Comparison of ENCODE assay signal across 9 mouse cellular contexts in genomic region chr12:74516527-74516926, GRCm38 (mm10).
A peak's percentile ranks its signal among the peaks of the same experiment; 100 is the strongest.
DNase-seq lines count a peak whose midpoint lies in the region; ATAC-seq and TF ChIP-seq lines count a peak whose summit lies in the region.
"Had no signal": no experiment of that assay in that cellular context is flagged by ENCODE, and none has a peak within 500 bp of the region (broad histone marks: within the 10 kb centered on the region; RNA-seq: fewer than 3 reads in every experiment).

No protein-coding gene starts in this region.

- no peak for TF ChIP-seq CTCF in thymus, adult 2 months (IDR thresholded peaks at IDR 0.05; ENCODE audit: borderline replicate concordance, control insufficient read depth, extremely low read depth, insufficient read depth, low read length, poor library complexity)

- no peak overlapping the region for H3K4me3 ChIP-seq in hindbrain, embryonic 13.5 days
- no peak overlapping the region for H3K4me3 ChIP-seq in hindbrain, embryonic 10.5 days
- no peak overlapping the region for H3K4me3 ChIP-seq in thymus, adult 2 months (ENCODE audit: control insufficient read depth, insufficient read depth, low read length)

- WGBS in hindbrain, embryonic 13.5 days: 42% methylated on average over 3 of the region's 3 CpGs
- WGBS in hindbrain, embryonic 10.5 days: 55% methylated on average over 3 of the region's 3 CpGs
- 82% methylated on average over 3 of the region's 3 CpGs for WGBS in thymus, adult 2 months

- H3K4me2 ChIP-seq in hindbrain, embryonic 13.5 days: no peak overlapping the region

- peak overlapping the region; percentile 35; the same call in 1 of the 2 replicates for H3K27ac ChIP-seq in hindbrain, embryonic 13.5 days
- no peak overlapping the region for H3K27ac ChIP-seq in hindbrain, embryonic 10.5 days
- no peak overlapping the region for H3K27ac ChIP-seq in thymus, adult 2 months (ENCODE audit: control insufficient read depth, insufficient read depth, low read length)

- peak; percentile 76 for ATAC-seq in hindbrain, embryonic 13.5 days (ENCODE audit: low FRiP score)
- ATAC-seq in frontal cortex, adult (ENCODE audit: low TSS enrichment): peak; percentile 99

- no peak for DNase-seq in hindbrain, embryonic 10.5 days (ENCODE audit: low spot score)
- DNase-seq in layer of hippocampus, postnatal 10 days (ENCODE audit: low spot score in 2 of 2): peak; percentile 35 to 44
- DNase-seq in retina, postnatal 1 day: peak; percentile 78
- no peak for DNase-seq in thymus, adult 2 months
- no peak for DNase-seq in spleen, postnatal 36 days (ENCODE audit: low spot score in 2 of 2)
- DNase-seq in cerebellum, adult 18-20 months: no peak
- DNase-seq: kidney, adult 8-10 months had no signal

- H3K4me1 ChIP-seq in hindbrain, embryonic 13.5 days (replicated peaks): no peaks in the 10 kb centered on the region
- no peaks in the 10 kb centered on the region for H3K4me1 ChIP-seq in hindbrain, embryonic 10.5 days (replicated peaks)
- no peaks in the 10 kb centered on the region for H3K4me1 ChIP-seq in thymus, adult 2 months (replicated peaks; ENCODE audit: control insufficient read depth, insufficient read depth, low read length)

- no peak for TF ChIP-seq POLR2A in thymus, adult 2 months (IDR thresholded peaks at IDR 0.05; ENCODE audit: control insufficient read depth, extremely low read depth, insufficient read depth, low read length, poor library complexity)

- no peaks in the 10 kb centered on the region for H3K36me3 ChIP-seq in hindbrain, embryonic 13.5 days
- H3K36me3 ChIP-seq in hindbrain, embryonic 10.5 days: no peaks in the 10 kb centered on the region
- H3K36me3 ChIP-seq in thymus, adult 2 months (ENCODE audit: control insufficient read depth, insufficient read depth, low read length): no peaks in the 10 kb centered on the region

- H3K27me3 ChIP-seq in hindbrain, embryonic 13.5 days: no peaks in the 10 kb centered on the region
- no peaks in the 10 kb centered on the region for H3K27me3 ChIP-seq in hindbrain, embryonic 10.5 days (ENCODE audit: insufficient read depth, poor library complexity, severe bottlenecking)
- no peaks in the 10 kb centered on the region for H3K27me3 ChIP-seq in thymus, adult 2 months (ENCODE audit: control insufficient read depth, insufficient read depth, low read length)

- no peak overlapping the region for H3K9ac ChIP-seq in hindbrain, embryonic 13.5 days

- H3K9me3 ChIP-seq in hindbrain, embryonic 13.5 days: no peaks in the 10 kb centered on the region
- no peaks in the 10 kb centered on the region for H3K9me3 ChIP-seq in hindbrain, embryonic 10.5 days

Comparison
In these comparisons a context has a peak if more than half of its experiments do, and no peak if none do; other contexts are left out.
1. DNase-seq: peak in layer of hippocampus, postnatal 10 days (2 of 2) and retina, postnatal 1 day (single experiment); none in hindbrain, embryonic 10.5 days (single experiment), thymus, adult 2 months (single experiment), spleen, postnatal 36 days (0 of 2) and cerebellum, adult 18-20 months (0 of 2).